Mouse (Mus musculus) CD4-positive helper T cell, adult 2 months (primary cell): Measurements from ENCODE around the gene Iqsec3.

ENCODE experiments used
- DNase-seq: peaks from one replicate; pipeline ENCODE4 v3.0.0-alpha.2; 2012; ENCODE audit warnings: low read depth, missing footprints, low spot score

Iqsec3 gene

DNA sequence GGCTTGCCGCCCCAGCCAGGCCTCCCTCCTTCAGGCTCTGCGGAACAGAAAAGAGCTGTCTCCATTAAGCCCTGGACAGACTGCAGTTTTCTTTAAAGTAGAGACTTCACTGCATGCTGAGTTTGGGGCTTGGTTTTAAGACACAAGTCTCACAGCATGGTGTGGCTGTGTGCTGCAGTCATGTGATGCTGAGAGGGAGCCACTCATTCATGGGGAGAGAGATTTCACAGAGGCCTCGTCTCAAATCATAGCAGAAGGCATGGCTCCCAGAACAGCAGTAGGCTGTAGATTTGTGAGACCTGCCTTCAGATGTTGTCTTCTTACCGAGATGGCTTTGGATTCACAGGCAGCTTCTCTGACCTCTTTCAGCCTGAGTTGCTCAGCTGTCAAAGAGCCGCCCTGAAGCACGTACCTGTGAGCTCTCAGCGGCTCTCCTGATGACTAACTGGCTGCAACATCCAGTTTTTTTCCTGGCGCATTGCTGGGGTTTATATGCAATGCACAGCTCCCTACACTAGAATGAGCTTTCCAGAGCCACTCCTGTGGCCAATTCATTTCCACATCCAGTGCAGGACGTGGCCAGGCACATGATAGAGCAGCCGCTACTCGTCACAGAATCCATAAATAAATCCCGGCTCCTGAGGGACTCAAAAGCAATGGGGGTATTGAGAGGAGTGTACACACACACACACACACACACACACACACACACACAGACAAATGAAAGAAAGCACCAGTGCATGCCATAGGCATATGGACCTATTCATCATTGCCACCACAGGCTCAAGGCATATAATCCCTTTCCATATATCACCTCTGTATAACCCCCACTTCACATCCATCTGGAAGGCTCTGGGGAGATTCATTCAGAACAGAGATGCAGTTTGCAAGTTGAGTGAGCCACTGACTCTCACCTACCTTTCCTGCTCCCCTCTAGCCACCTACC, 18.7 kb downstream of the Iqsec3 start:
- no peak for DNase-seq

DNA sequence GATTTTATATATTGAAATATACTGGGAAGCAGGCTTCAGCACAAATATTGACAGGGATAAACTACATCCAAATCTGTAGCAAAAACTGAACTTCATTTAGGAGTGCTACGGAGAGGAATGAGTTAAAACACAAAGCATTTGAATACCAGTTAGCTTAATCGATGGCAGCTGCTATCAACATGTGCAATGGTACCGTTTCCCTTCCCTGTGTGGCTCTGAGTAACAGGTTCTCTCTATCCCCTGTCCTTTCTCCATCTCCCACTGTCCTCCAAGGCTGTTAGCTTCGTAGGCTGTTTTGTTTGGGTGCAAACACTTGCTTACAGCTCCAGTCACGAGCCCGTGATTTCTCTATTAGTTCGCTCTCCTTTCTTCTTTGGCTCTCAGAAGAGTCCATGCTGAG, 19.7 kb downstream of the Iqsec3 start:
- no peak for DNase-seq

DNA sequence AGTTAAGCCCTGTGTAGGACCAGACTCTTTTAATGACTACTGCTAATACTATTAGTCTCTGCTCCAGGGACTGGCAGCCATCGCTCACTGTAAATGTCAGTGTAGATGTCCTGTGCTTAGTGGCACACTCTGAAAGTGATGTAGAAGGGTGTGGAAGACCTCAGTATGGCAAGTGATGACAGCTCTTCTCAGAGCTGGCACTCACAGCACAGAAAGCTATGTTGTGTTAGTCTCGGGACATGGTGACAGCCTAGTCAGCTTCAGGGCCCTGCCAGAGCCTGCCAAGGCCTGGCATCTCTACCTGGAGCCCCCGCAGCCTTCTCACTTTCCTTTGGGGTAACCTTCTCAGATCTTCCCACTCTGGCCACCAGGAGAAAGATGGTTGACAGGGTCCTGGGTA, 21.8 kb downstream of the Iqsec3 start:
- no peak for DNase-seq

DNA sequence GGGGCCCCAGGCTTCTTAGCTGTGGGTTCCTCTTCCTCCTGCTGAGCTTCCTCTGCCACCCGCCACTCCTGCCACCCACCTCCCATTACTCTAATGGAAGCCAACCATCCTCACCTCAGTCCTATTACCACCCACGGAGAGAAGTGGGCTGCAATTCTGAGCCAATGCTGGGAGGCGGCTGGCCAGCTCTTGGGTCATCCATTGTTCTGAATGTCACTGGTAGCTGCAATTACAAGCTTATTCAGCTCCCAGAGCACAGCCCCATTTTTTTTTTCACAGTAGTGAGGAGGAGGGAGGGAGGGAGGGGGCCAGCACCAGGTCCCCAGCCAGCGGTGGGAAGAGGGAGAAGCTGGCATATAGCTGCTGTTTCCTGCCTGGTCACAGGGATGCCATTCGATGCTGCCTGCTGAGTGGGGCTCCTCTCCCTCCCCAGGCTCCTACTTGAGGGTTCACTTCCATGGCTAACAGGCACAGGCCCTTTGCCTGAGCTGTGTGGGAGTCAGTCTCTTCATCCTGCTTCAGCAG, 32.7 kb downstream of the Iqsec3 start:
- no peak for DNase-seq

DNA sequence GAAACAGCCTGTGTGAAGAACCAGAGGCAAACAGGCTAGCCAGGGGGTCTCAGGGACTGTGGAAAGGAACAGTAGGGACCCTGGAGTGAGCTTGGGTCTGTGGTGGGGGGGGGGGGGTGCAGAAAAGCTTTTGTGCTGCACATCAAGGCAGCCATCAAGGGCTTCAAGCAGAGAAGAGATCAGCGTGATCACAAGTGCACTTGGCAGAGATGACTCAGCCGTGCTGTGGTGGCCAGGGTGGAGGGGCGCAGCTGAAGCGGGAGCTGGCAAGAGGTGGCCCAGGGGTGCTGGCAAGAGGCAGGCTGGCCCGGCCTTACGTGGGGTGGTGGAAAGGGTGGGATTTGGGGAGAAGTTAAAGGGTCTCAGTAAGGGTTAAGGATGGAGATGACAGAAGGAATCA, 48.6 kb downstream of the Iqsec3 start:
- DNase-seq: no peak

DNA sequence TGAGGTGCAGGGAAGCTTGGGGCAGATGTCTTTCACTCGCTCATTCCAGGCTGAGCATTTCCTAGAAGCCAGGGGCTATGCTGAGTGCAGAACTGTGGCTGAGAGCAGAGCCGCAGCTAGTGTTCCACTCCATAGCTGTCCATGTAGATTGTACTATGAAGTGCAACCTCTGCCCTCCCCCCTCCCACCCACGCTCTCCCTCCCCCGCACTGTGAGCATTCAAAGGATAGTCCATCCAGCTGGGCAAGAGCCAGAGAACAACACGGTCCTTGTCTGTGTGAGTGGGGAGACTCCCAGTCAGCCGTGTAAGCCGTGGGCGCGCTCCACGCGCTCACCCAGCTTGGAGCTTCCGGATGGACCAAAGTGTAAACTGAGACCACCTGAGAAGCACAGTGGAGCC, 49.1 kb downstream of the Iqsec3 start:
- no peak for DNase-seq

DNA sequence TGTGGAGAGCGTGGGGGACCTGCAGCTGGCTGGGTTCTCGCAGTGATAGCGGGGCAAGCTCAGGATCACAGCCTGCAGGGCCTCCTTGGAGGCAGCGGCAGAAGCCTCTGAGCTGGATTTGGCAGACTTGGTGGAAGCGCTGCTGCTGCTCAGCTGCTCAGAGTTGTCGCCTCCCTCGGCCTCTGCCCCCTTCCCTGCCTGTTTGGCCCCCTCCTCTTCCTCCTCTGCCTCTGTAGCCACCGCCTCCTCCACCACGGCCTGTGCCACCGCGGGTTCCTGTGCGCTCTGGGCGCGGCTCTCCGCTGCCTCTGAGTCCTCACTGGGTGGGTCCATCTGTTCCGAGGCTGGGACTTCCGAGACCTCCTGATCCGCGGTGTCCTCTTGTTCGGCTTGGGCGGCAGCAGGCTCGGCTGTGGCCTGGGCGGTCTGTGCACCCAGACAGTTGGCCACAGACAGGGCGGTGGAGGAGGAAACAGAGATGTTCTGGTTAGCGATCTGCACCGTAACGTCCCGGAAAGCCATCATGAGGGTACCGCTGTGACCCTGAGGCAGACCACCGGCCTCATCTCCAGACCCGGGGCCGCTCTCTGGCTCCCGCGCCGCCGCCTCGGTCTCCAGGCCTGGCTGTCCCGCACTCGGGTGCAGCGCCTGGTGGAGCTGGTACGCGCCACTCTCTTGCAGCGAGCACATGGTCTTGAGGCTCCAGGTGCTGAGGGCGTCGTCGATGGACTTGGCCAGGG, 60.8 kb downstream of the Iqsec3 start:
- DNase-seq: no peak

DNA sequence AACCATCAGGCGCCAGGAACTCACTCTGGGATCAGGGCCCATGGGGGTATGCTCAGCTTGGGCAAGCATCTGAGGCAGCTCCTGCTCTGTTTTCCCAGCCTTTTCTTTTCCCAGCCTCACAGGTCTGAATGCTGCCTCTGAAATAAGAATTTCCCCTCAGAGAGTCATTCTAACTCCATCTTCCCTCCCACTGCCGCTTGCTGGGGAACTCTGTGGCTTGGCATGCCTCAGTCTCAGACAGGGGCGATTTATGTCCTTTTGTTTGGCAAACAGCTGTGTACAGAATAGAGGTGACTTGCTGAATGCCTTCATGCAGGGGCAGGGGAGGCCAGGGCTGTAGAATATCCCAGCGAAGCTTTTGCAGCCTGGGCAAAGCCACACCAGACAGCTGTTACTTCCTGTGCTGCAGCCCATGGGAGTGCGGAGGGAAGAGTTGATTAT, 65.9 kb downstream of the Iqsec3 start:
- no peak for DNase-seq

DNA sequence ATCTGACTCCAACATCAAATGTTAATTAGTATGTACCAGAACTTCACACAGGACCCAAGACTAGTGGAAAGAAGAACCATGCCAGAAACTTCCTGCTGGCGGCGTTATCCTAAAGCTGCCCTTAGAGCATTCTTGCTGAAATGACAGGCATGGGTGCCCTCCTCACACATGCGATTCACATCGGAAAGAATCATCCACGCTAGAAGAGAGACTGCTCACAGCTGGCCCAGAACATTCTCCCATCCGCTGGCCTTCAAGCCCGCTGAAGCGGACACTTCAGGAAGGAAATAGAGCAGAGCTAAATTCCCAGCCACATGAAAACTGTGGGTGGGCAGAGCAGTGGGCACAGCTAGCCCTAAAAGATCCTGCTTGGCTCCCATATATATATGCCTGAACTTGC, 68.2 kb downstream of the Iqsec3 start:
- no peak for DNase-seq

DNA sequence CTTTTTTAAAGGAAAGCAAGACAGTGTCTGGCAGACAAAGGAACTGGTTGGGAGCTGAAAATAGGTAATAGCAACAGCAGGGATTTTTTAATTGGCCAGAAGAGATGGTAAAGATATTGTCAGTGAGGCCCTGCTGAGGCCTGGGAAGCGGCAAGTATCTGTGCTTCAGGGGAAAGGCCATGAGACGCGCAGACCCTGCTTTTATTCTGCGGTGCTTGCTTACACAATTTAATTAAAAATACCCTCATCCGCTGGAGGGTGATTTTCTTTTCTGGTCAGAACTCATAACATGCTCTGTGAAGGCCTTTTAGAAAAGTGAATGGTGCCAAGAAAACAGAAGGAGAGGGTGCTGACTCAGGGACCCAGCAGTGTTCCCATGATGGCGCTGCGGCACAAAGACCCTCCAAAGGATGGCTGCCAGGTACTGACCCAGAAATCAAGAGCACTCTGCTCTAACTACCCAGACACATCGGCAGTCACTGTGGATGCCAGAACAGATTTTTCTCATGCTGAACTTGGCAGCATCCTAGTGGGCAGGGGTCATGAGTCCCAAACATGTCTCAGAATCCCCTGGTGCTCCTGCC, 70.7 kb downstream of the Iqsec3 start:
- no peak for DNase-seq

DNA sequence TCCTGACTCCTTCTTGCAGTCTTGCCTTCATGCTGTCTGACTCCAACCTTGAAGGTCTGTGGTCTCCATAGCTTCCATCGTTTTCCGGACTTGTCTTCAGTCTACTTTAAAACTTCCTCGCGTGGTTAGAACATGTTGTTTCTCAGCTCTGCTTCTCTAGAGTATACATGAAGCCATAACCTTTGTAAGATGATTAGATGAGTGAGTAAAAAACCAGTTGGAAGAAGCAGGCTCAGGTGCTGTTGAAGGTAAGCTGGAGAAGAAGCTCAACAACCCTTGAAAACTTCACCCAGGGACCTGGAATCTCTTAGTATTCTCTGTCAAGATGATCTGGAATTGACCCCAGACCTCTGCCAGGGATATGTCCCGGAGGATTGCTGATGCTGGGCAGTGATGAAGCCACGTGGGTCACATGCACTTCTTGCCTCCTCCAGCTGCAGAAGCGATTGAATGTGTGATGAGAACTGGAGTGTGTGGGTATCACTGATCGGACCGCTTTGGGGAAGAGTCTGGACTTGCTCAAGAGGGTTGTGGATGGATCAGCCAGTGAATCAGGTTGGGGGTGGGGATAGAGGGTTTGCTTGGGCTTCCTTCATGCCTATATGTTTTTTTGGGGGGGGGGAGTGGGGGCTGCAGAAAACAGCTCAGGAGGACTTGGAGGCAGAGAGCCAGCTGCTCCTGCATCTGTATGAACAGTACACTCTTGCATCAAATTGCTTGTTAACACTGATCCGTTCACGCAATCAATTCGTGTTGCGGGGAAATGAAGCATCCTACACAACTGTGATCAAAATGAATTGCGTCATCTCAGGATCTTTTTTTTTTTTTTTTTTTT, 71.4 kb downstream of the Iqsec3 start:
- no peak for DNase-seq

DNA sequence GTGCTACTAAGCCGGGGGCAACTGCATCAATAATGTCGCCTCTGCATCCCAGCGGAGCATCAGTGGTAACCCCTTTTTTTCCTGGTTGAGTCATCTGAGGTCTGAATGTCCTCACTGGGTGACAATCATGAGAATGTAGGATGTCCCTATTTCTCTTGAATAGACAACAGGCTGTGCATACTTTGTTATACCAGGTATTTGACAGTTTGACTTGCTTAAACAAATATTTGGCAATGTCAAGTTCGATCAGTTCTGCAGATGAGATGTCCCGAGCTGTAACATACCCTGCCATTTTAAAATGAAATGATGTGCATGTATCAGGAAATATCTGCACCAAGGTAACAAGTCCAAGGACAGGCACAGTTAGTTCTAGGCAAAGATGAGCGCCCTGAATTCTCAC, 72.3 kb downstream of the Iqsec3 start:
- DNase-seq: no peak

DNA sequence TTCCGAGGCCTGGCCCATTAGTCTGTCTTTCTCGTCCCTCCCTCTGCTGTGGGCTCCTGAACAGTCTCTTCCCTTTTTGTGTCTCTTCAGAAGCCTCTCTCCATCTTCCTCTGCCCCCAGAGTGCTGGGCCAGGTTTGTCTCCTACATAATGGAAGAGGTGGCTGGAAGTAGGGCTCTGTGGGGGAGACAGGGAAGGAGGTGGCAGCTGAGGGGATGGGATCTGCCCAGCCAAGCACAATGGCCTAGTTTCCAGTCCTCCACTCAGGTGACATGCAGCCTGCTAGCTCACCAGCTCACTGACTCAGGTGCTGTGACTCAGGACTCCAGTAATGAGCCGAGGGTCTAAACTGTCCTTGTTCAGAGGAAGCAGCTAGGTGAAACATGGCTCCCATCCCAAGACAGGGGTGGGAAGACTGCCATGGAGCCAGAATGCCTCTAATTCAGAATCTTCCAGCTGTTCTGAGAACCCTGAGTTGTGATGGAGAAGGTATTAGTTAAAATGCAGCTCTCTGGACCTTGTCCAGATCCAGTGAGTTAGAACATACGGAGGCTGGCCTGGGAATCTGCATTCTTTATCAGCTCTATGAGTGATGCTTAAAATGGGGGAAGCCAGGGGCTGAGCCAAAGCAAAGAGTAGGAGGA, 80.7 kb downstream of the Iqsec3 start:
- DNase-seq: no peak

DNA sequence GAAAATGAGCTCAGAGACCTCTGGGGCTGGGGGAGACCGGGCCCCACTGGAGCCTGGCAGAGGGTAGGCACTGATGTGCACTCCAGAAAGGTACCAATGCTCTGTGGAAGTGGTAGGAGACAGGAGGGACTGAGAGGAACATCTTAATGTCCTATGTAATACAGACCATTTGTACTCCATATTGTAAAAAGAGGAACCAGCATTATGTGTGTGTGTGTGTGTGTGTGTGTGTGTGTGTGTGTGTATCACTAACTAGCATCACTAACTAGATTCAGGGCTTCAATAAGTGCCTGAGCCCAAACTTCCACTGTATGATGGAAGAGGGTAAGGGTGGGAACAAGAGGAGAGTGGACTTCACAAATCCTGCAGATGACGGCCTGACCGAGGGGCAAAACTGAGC, 88.1 kb downstream of the Iqsec3 start:
- no peak for DNase-seq

DNA sequence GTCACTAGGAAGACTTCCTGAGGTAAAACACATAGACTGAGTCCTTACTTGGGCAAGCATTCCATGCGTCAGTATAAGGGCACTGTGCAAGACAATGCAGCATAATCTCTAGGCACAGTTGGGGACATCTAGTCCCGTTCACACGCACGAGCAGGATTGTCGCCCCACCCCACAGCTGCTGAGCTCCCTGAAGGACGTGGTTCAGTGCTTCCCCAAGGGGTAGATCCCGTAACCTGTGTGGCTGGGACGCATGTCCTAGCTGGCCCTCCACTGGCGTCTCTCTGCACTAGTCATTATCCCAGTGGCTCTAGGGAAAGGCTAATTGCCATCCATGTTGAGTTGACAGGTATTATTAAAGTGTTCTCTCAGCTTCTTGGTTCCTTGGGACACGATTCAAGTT, 91.4 kb downstream of the Iqsec3 start:
- no peak for DNase-seq

DNA sequence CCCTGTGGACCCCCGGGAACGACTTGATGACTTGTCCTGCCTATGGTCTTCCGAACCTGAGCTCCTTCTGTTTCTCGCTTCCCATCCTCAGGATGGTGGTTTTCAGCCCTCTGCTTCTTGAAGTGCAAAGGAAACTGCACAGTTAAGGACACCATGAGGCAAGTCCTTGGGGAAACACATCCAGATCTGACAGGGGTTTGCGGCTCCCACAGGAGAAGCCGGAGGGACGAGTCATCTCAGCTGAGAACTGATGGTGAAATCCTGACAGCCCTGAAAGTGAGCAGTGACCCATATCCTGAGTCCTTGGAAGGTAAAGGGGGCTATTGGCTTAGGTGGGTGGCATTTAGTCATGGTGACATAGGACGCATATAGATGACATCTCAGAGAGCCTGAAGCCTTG, 92.9 kb downstream of the Iqsec3 start:
- no peak for DNase-seq

DNA sequence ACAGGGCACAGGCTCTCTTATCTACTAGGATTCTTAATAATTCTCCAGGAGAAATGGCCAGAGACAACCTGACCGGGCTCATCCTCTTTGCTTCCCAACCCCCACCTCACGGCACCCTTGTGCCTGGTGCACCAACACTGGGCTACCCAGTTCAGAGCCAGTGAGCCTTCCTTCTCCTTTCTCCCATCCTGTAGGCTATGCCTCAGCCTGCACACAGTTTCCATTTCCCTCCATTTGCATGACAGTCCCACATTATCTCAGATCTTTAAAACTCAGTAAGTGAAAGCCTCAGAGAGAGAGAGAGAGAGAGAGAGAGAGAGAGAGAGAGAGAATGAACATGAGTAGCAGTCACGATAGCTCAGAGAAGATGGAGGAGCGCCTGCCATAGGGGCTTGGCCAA, 95.2 kb downstream of the Iqsec3 start:
- no peak for DNase-seq

DNA sequence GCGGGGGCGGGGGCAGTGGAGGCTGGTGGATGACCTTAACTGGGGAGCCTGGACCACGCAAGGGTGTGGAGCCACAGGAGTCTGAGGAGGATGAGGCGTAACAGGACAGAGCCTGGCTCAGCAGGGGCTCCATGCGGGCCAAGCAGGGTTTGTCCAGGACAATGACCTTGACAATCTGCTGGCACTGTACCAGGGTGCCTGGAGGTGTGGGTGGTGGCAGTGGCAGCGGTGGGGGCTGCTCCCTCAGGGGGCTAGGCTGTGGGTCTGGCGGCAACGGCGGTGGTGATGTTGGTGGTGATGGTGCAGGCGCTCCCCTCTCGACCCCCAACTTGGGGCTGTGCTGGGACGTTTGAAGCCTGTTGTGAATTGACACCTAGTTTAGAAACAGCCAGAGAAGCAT, 97.3 kb downstream of the Iqsec3 start:
- no peak for DNase-seq

DNA sequence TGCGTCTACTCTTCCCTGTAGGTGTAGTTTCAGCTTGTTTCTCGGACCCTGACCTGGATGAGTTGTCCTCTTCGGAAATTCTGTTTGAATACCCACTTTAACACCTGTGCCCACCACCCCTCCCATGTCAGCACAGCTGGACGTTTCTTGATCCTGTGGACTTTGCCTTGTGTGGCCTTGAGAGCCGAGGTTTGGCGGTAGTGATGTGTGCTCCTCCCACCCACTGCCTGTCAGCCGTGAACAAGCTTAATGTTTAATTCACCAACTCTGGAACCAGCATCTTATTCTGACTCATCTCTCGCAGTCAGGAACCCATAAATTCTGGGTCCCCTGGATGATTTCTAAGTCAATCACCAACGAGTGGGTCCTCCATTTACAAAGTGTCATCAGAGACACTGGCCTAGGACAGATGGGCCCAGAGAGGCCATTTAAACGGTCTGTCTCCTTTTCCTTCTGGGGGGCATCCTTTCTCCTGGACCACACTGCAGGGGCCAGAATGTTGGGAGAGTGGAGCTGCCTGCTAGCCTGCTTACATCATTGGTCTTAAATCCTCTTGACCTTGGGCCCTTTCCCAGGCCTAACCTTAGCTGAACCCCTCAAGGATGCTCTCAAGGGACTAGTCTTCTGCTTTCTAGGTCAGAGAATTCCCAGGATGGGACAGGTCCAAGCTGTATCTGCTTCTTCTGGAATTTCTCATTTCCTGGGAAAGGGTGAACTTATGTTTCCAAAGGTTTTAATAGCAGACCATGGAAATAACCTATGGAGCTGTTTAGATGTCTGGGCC, 102.1 kb downstream of the Iqsec3 start:
- DNase-seq: no peak

DNA sequence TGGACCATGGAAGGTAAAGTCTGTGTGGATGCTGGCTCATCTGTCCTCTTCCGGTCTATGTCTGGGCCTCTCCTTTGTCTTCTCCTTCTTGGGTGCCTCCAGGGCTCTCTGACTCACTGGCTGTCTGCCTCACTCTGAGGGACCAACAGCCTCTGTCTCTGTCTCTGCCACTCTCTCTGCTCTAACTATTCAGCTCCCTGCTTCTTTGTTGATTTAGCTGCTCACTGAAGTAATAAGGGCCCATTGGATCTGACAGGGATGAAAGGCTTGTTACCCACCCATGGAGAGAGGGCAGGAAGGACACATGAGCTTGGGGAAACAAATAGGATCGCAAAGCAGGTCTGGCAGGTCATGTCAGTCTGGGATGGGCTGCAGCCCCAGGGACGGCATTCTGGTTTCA, 106.4 kb downstream of the Iqsec3 start:
- DNase-seq: no peak
